Mouse (Mus musculus): ENCODE data around the gene Crhr1. TPM values are rescaled to one million over a fixed set of nuclear protein-coding genes. Genes with fewer than 3 reads are reported as not detected.

Crhr1 gene
- total RNA-seq (2021), result 1 to 10 TPM; 8.8 to 9.3 TPM
- long read RNA-seq, partial matches to known transcripts, result 0 of 4 reads
- long read RNA-seq, other reads (novel, unspliced or antisense), result 1 of 4 reads

DNA sequence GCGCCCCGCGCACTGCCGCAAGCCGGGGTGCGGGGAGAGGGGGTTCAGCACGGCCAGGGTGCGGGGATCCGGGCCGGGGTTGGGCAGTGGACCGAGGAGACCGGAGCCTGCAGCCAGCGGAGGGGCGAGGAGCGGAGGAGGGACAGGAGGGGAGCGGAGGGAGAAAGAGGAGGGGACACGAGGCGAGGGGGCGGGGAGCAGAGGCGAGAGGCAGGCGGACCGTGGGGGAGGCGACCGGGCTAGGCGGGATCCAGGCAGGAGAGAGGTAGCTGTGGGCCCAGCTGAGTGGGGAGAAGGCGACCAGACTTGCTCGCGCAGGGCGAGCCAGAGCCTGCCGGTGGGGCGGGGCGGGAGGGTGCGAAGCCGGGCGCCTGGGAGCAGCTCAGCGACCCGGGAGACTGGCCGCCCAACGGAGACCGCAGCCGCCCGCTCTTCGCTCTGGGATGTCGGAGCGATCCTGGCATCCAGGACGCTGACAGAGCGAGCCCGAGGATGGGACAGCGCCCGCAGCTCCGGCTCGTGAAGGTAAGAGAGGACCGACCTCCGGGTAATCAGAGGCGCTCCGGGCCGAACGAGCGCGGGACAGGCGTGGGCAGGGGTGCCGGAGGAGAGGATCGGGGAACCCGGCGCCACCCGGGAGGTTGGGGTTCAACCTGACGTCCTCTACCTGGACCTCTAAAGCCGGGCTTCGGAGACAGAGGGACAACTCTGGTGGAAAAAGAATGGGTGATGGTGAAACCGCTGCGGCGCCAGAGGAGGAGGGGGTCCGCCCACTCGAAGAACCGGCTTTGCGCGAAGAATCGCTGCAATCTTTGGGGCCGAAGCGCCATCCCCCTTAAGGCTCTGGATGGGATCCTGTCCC lies at the start of gene Crhr1:
Crhr1 (plus strand) TSS at position 276 of the 862 bp plus-strand sequence.
- DNase-seq (ENCODE audit: low spot score in 2 of 2), result peak; percentile 10 to 34

DNA sequence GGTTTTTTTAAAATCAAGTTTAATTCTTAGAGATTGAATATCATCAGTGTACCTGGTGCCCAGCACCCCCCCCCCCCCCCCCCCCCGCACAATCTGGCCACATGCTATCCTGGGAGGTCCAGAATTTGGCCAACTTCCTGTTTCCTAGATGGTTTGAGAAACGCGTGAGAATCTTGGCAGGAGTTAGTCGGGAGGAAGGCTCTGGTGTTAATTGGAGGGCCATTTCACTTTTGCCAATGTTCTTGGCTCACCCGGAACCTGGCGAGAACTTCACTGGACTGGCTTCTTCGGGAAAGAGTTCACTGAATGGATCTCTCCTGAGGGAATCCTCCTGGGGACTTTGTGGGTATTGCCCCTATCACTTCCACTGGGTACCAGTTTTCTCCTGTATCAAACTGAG lies 49.4 kb upstream of the Crhr1 start:
- DNase-seq (ENCODE audit: low spot score in 2 of 2), result no peak

DNA sequence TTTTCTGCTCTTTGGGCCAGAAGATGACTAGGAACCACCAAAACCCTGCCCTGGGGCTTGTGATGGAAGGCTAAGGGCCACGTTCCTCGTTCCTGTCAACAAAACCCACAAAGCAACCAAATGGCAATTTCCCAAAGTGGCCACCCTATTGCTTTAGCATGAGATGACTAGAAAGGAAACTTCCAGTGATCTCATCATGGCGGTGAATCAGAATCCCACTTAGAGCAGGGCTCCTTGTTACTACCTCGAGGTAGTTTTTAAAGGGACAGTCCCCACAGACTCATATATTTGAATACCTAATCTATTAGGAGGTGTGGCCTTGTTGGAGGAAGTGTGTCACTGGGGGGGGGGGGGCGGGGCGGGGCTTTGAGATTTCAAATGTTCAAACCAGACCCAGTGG lies 48.9 kb upstream of the Crhr1 start:
- no peak for DNase-seq (ENCODE audit: low spot score in 2 of 2)

DNA sequence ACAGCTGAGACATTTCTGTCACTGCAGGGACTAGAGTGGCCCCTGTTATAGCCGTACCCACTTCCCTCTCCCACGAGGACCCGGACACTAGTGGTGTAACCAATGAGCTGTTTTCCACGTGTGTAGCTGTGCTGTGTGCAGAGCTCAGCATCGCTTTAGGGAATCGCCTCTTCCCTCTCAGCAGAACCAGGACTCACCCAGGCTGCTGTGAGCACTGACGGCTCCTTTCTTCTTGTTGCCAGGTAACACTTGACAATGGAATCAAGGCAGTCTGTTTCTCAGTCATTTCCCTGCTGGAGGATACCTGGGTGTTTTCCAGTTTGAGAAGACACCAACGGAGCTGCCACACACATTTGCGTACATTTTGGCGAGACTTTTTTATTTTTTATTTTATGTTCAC lies 44.1 kb upstream of the Crhr1 start:
- no peak for DNase-seq (ENCODE audit: low spot score in 2 of 2)

DNA sequence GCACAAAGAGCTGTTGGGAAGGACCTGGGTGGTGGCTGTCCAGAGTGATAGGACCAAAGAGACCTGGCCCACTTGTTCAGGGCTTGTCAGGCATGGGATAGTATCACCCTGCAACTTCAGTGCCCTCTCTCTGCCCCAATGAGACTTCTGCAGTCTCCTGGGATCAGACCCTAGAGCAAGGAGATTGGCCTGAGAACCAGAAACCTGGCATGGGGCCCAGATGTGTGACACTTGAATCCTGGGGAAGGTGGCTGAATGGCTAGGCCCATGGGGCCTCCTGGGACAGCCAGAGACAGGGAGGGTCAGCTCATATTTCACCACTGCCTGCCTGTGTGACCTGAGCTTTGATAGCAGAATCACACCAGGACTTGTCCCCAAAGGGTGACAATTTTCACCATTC lies 41.9 kb upstream of the Crhr1 start:
- no peak for DNase-seq (ENCODE audit: low spot score in 2 of 2)

DNA sequence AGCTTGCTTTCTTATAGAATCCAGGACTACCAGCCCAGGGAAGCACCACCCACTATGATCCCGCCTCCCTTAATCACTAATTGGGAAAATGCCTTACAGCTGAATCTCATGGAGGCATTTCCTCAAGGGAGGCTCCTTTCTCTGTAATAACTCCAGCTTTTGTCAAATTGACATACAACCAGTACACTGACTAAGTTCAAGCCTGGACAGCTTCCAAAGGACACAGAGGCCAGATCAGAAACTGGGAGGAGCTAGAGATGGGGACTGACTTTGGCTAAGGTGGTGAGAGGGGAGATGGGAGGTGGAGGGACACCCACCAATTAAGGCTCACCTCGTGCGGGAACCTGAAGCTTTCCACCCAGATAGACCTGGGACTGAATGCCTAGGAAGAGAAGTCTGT lies 37.5 kb upstream of the Crhr1 start:
- DNase-seq (ENCODE audit: low spot score in 2 of 2), result no peak

DNA sequence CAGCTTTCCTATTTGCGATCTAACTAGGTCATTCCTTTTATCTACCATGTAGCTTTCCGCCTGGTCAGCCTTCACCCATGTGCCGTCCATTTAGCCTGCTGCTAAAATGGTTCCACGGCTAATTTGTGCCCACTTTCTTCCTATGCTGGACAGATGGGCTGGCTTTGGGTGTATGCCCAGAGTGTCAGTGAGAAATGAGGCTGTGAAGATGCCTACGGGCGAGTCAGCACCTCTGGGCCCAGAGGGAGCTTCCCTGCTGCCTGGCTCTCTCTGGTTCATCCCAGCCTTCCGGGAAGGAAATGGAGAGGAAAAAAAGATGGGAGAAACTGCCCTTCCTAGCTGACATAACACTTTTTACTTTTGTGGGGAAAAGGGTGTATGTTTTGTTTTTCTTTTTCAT lies 36.1 kb upstream of the Crhr1 start:
- no peak for DNase-seq (ENCODE audit: low spot score in 2 of 2)

DNA sequence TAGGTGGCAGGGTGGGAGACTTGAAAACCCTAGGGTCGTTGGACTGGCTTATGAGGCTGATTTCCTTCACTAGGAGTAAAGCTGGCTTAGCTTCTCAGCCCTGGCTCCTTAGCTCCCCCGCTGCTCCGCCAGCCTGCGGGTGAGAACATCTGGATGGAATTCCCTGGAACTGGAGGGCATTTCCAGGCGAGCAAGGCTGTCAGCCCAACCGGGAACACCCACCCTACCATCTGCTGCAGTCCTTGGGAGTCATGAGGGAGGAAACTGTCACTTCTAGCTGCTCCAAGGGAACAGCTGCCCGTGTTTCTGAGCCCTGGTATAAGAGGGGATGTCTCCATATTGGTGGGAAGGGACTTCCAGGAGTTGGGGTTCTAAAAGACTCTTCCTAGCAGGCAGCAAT lies 33.1 kb upstream of the Crhr1 start:
- peak; percentile 34 to 37 for DNase-seq (ENCODE audit: low spot score in 2 of 2)

DNA sequence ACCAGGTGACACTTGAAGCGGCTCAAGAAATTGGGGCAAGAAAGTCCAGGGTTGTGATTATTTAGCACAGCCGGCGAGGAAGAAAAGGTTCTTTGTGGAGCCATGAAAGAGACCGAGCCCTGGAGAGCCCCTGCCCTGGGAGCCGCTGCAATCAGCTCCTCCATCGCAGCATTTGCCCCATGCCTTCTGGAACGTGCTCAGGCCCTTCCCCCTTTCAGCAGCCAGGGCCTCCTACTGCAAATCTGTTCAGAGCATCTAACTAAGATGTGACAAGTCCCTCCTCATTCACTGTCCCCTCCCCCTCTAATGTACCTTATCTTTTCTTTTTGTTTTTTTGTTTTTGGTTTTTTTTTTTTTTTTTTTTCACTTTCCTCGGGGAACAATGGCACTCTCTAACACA lies 30.0 kb upstream of the Crhr1 start:
- DNase-seq (ENCODE audit: low spot score in 2 of 2), result peak in 1 of 2 experiments; percentile 58

DNA sequence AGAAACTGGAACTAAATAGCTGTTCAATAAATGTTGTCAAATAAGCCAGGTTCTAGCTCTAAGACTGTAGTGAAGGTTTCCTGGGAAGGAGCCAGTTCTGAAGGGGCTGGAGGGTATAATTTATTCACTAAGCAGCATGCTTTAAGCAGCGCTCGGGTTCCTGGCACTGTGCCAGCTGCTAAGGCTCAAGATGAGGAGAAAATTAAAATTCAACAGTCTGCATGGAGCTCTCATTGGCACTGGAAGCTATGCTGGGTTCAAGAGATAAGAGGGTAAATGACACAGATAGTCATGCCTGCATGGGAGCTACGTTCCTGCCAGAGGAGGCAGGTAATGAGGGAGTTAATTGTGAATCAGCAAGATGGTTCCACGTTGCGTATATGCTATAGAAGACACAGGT lies 26.3 kb upstream of the Crhr1 start:
- peak; percentile 48 to 69 for DNase-seq (ENCODE audit: low spot score in 2 of 2)

DNA sequence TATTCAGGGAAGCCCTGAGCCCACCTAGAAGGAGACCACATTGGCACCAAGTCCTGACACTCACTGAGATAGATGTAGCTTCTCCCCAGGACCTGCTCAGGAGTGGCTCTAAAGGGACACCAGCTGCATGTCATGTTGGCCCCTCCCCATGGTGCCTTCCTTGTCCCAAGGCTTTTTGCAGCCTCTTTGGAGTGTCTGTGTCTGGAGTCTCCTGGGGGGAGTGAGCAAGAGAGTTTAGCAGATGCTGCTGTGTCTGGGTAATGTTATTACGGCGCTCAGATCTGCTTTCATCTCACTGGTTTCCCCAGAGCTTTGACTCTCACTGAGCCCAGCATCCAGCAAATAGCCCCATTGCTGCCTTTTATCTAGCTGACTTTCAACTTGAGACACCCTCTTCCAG lies 25.7 kb upstream of the Crhr1 start:
- no peak for DNase-seq (ENCODE audit: low spot score in 2 of 2)

DNA sequence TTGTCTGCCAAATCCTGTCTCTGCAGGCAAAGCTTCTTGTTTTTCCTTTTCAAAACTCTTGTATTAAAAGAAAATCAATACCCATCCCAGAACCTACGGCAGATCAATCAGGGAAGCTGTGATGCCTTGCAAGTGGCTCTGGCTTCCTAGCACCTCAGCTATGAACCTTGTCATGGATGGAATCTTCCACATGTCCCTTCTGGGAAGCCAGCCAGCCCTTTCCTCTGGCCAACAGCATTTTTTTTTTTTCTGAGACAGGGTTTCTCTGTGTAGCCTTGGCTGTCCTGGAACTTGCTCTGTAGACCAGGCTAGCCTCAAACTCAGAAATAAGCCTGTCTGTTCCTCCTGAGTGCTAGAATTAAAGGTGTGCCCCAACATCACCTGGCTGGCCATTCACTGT lies 22.3 kb upstream of the Crhr1 start:
- DNase-seq (ENCODE audit: low spot score in 2 of 2), result no peak

DNA sequence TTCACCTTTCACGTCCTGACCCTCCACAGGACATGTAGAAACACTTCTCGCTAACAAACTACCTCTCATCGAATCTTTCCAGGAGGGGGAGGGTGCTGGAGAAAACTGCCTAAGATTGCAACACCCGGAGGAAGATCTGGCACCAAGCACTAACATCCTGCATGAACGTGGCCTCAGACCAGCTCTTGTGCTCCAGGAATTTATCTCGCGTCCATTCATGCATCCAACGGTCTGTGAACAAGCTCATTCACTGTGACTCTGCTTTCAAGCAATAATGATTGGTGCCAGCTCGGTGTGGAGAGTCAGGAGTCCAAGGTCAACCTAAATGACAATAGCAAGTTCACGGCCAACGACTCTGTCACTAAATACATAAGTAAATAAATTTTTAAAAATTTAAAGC lies 20.8 kb upstream of the Crhr1 start:
- DNase-seq (ENCODE audit: low spot score in 2 of 2), result no peak

DNA sequence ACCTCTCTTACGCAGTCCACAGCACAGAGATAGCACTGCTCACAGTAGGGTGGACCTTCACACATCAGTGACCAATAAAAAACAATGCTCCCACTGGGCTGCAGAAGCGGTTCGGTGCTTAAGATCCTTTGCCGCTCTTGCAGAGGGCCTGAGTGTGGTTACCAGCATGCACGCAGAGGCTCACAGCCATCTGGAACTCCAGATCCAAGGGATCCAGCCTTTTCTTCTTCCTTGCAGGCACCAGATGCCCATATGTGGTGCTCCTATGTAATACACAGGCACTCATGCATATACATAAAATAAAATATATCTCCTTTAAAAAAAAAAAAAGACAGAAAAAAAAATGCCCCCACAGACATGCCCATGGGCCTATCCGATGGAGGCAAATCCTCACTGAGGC lies 19.0 kb upstream of the Crhr1 start:
- peak in 1 of 2 experiments; percentile 32 for DNase-seq (ENCODE audit: low spot score in 2 of 2)

DNA sequence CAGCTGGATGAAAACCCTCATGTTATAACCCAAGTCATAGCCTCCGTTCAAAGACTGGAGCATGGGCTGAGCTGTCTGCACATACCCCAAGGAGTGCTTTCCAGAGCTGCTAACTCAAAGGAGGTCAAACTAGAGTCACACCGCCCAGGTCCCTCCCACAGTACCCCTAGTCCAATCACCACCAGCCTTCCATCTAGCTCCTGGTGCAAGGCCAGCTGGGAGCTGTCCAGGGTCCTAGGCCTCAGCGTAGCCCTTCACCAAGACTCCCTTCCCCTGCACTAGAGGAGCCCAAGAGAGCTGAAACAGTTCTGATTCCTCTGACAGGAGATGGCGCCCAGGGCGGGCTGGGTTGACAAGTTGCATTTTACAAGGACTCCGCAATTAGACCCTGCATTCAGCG lies 18.0 kb upstream of the Crhr1 start:
- DNase-seq (ENCODE audit: low spot score in 2 of 2), result peak in 1 of 2 experiments; percentile 19

DNA sequence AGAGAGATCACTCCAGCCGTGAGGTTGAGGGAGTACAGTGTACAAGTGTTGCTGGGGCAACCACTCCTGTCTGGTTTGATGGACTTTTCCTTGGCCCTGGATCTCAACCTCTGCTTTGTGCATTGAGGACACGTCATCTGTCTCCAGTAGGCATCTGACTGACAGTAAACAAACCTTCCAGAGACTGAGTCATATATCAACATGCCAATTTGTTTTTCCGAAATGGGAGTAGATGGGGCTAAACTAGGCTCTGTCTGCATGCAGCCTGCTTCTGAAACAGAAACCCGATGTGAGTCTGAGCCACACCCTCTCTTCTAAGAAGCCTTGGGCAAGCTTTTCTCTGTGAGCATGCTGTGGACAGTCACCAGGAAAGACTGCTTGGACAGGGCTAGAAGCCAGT lies 14.3 kb upstream of the Crhr1 start:
- no peak for DNase-seq (ENCODE audit: low spot score in 2 of 2)

DNA sequence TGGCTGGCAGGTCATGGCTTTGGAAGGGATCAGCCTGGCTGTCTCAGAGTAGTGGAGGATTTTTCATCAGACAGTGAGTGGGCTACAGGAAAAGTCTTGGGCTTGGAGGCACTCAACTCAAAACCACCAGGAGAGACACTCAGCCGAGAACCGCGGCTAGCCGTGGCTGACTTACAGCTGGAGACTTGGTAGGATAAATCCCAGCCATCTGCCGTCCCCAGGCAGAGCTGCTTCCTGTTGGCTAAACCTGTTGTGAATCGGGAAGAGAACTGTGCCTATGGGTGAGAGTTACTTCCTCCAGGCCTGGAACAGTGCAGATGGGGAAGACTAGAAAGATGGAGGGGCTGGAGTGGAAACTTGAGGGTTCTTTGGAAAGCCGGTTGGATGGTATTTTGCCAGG lies 9.7 kb upstream of the Crhr1 start:
- DNase-seq (ENCODE audit: low spot score in 2 of 2), result no peak

DNA sequence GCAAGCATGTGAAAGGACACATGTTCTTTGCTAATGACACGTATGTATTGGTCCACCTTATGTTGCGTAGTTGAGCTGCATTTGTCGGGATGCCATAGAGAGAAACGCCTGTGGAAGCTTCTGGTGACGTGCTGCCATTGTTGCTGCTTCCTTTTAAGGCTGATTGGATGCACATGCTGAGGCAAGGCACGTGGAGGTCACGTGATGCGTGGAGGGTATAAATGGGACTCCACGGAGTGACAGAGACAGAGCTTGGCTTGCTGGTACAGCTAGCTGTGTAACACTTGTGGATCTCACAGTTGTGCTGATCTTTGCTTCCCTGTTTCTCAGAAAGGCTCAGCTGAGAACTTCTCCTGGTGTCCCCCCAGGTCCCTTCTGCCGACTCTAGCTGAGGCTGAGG lies 9.2 kb upstream of the Crhr1 start:
- DNase-seq (ENCODE audit: low spot score in 2 of 2), result no peak

DNA sequence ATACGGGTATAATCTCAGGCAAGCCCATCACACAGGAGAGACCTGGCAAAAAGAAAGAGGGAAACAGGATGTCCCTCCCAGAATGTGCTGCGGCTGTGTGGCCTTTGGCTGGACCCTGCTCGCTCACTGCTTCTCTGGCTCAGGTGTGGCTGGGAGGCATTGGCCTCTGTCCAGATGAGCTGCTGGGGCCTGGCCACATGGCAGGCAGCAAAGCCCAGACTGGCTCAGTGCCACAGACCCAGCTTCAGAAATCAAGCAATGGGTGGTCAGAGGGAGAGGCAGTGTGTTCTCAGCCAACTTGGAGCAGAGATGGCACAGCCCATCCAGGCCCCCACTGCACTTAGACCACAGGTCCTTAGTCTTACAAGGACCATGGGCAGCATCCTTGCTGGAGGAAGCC lies 8.1 kb upstream of the Crhr1 start:
- no peak for DNase-seq (ENCODE audit: low spot score in 2 of 2)

DNA sequence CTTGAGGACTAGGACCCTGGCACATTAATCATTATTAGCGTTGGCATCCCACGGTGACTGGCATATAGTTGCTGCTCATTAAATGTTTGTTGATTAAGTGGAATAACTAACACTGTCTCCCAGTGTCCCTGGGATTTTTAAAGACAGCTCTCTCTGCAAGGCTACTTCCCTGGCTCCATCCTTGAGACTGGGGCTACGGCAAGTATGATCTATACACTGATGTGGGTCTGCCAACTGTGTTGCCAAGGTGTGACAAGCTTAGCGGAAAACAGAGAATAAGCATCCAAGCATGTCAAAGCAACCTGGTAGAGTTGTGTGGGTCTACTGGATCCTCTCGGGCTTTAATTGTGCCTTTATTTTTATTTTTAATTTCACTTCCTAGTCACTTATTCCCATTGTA lies 3.2 kb upstream of the Crhr1 start:
- DNase-seq (ENCODE audit: low spot score in 2 of 2), result no peak

DNA sequence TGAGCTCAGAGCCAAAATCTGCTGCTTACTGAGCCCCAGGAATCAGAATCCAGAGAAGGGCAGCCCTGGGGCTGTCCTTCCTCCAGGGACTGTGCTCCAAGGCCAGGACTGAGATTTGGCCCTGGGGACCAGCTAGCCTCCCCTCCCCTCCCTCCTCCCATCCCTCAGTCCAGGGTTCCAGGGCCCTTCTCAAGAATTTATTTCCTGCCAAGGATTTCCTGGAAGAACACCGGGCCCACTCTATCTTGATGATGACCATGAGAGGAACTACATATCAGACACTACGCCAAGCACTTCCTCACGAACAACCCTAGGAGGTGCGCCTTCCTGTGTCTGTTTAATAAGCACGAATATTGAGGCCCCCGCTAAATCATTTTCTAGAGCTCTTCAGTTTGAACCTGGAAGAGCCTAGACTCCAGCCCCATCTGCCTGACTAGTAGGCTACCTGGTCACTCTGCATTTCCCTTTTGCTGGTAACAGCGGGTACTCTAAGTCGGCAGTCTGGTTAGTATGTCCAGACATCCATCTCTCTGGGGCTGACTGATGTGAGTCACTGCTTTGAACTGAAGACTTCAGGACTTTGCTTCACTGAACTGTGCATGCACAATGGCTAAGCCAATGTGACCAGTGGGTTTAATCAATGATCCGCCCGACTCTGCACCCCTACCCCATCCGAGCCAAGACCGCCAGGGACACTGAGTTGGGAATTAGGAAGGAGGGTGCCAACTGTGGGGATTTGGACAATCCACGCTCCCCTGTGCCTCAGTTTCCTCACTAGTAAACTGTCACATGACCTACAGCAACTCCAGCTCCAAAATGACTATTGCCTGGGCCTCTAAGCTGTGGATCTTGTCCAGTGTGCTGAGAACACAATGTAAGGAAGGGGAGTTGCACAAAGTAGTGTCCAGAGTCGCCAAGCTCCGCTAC lies 1.7 kb upstream of the Crhr1 start:
- no peak for DNase-seq (ENCODE audit: low spot score in 2 of 2)

DNA sequence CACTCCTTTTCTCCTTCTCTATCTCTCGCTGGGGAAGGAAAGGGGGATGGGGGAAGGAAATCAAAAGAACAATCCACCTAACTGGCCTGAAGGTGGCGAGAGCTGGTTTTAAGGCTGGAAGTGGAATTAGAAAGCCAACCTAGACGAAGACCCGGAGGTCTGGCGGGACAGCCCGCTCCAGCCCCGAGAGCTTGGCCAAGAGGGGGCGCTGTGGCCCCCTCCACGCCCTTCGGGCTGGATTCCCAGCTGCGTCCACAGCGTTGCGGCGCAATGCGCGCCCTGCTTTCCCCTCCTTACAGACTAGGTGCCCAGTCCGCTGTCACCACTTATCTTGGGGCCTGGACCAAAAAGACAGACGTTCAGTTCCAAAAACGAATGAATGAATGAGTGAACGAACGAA lies 899 bp upstream of the Crhr1 start:
- DNase-seq (ENCODE audit: low spot score in 2 of 2), result peak in 1 of 2 experiments; percentile 27
